Mouse (Mus musculus) G1E (cell line): ENCODE data around the gene Prune1. TPM values are rescaled to one million over a fixed set of nuclear protein-coding genes. Genes with fewer than 3 reads are reported as not detected.

Source experiments
- ATAC-seq: 2 replicates; pipeline ENCODE4 v1.8.0; 2016; ENCODE audit warnings: mild to moderate bottlenecking; ENCODE audit not compliant: insufficient number of reproducible peaks, poor library complexity, low FRiP score, severe bottlenecking; ENCODE audit errors: extremely low read depth
- DNase-seq: peaks from one replicate; pipeline ENCODE4 v3.0.0; 2012; ENCODE audit warnings: low spot score
- H3K27me3 ChIP-seq: 2 replicates; pipeline ENCODE4 v1.6.1; 2012; ENCODE audit warnings: mild to moderate bottlenecking, low read length, inconsistent platforms; ENCODE audit not compliant: insufficient read depth
- H3K36me3 ChIP-seq: replicated peaks from 2 replicates; pipeline ENCODE3; 2012; ENCODE audit warnings: mild to moderate bottlenecking, inconsistent platforms
- H3K4me1 ChIP-seq: 2 replicates; pipeline ENCODE4 v1.6.1; 2012; ENCODE audit warnings: low read depth, low read length, inconsistent platforms, mixed read lengths; ENCODE audit not compliant: insufficient read depth
- H3K4me3 ChIP-seq: 2 replicates; pipeline ENCODE4 v1.5.1; 2012; ENCODE audit warnings: low read depth, mild to moderate bottlenecking, inconsistent platforms, low read length, moderate library complexity, mixed read lengths
- H3K9me3 ChIP-seq: replicated peaks from 2 replicates; pipeline ENCODE4 v1.6.1; 2012; ENCODE audit warnings: inconsistent platforms
- CTCF ChIP-seq: IDR thresholded peaks from 2 replicates; pipeline ENCODE4 v1.5.1; 2012; ENCODE audit warnings: low read depth, low read length, inconsistent platforms, mixed read lengths
- GATA1 ChIP-seq: IDR thresholded peaks from 2 replicates; pipeline ENCODE4 v1.6.1; 2012; ENCODE audit warnings: borderline replicate concordance, low read length, inconsistent platforms, mixed read lengths
- GATA2 ChIP-seq: IDR thresholded peaks from 2 replicates; pipeline ENCODE4 v1.6.1; 2012; ENCODE audit warnings: low read depth, low read length, inconsistent platforms, borderline replicate concordance
- POLR2AphosphoS5 ChIP-seq: IDR thresholded peaks from 2 replicates; pipeline ENCODE4 v1.6.1; 2012; ENCODE audit warnings: low read depth, low read length, inconsistent platforms; ENCODE audit not compliant: insufficient replicate concordance
- TAL1 ChIP-seq: conservative IDR thresholded peaks from 2 replicates; pipeline ENCODE4 v1.6.1; 2012; ENCODE audit warnings: low read depth, low read length, inconsistent platforms, mixed read lengths
- polyA plus RNA-seq: library from polyadenylated mRNA; stranded (reverse); fragments of >175 nt; gene quantifications from 2 replicates; pipeline ENCODE4 v1.2.3, GENCODE M21; 2012
- total RNA-seq, 2 experiments: library from RNA; stranded (forward) in 1 of 2; stranded (reverse) in 1 of 2; fragments of 200-1000 nt in 1 of 2; fragments of >200 nt in 1 of 2; fragmentation: Nextera tagmentation in 1 of 2; gene quantifications; 2 replicates each; pipeline ENCODE4 v1.2.3; 2014 to 2017

Prune1 gene
- total and polyA plus RNA-seq, 3 experiments = 4.8 to 33.5 (median 15.1) TPM

DNA sequence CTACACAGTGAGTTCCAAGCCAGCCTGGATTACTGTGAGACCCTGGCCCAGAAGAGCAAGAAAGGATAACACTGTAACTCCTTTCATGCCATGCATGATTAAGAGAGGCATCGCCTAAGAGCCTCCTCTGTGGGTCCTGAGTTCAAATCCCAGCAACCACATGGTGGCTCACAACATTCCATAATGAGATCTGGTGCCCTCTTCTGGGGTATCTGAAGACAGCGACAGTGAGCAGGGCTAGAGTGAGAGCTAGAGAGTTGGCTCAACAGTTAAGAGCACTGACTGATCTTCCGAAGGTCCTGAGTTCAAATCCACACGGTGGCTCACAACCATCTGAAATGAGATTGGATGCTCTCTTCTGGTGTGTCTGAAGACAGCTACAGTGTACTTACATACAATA, 7.4 kb downstream of the Prune1 start:
- no peaks in the 10 kb centered on the region for H3K27me3 ChIP-seq
- no peak for ATAC-seq
- DNase-seq = no peak
- TF ChIP-seq POLR2AphosphoS5 (no peak), CTCF (no peak), TAL1 (no peak), GATA1 (no peak), GATA2 (no peak)
- no peak overlapping the region for H3K4me3 ChIP-seq
- peaks cover 64% of the 10 kb centered on the region for H3K36me3 ChIP-seq
- H3K9me3 ChIP-seq = no peaks in the 10 kb centered on the region
- peaks cover 45% of the 10 kb centered on the region for H3K4me1 ChIP-seq

DNA sequence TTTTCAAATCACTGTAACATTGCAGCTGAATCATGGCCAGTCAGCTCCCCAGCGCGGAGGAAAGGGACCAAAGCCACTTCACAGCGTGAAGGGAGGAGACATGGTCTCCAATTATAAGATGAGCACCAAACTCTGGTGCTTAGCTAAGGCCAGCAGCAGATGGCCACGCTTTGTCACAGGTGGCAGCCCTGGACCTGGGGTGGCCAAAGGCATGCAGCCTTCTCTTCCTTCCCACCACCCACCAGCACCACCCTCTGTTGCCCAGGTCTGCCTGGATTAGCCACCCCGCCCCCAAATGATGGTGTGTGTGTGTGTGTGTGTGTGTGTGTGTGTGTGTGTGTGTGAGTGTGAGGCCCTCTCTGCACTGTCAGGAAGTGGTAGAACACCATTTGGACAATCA, 8.4 kb downstream of the Prune1 start:
- Histone ChIP-seq H3K4me3 (no peak overlapping the region), H3K36me3 (peaks cover 70% of the 10 kb centered on the region), H3K4me1 (peaks cover 36% of the 10 kb centered on the region), H3K9me3 (no peaks in the 10 kb centered on the region), H3K27me3 (no peaks in the 10 kb centered on the region)
- no peak for TF ChIP-seq GATA2
- no peak for TF ChIP-seq GATA1
- no peak for TF ChIP-seq TAL1
- no peak for TF ChIP-seq POLR2AphosphoS5
- no peak for TF ChIP-seq CTCF
- no peak for ATAC-seq
- DNase-seq = no peak

DNA sequence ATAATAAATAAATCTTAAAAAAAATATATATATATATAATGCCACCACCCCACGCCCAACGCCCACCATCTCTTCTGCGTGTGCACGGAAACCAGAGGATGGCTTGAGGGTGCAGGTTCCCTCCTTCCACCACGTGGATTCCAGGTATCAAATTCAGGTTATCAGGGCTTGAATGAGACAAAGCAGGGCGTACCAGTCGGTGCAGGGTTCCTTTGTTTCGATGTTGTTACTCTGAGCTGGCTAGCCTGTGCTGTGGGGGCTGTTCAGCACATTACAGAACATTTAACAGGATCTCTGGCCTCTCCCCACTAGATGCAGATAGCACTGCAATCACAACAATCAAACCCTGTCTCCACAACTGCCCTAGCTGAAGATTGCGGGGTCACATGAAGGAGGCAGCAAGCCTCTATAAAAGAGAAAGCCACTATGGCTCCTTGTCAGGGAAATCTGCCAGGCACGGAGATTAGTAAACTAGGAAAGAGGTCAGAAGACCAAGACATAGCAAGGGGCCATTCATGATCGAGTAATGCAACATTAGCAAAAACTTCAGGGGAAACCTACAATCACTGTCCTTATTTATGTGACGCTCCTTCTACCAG, 11.0 kb downstream of the Prune1 start:
- H3K36me3 ChIP-seq = peaks cover 87% of the 10 kb centered on the region
- TF ChIP-seq TAL1 (no peak), GATA1 (no peak)
- peaks cover 15% of the 10 kb centered on the region for H3K4me1 ChIP-seq
- DNase-seq = no peak
- no peak overlapping the region for H3K4me3 ChIP-seq
- no peak for ATAC-seq
- H3K27me3 ChIP-seq = no peaks in the 10 kb centered on the region
- H3K9me3 ChIP-seq = peaks cover 5% of the 10 kb centered on the region

DNA sequence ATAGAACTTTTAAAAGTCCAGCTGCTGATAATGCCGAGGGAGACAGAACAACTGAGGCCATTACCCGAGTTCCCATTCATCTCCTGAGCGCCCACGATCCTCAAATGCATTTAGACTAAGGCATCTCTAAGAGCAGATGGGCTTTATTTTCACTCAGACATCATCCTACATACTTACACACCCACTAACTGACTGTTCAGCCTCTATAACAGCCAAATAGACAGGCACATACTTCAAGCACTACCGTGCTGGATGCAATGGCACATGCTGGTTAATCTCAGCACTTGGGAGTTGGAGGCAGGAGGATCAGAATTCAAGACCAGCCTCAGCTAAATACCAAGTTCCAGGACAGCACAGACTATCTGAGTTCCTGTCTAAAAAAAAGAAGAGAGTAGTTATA, 12.1 kb downstream of the Prune1 start:
- TF ChIP-seq GATA1 (no peak), GATA2 (no peak), CTCF (no peak), POLR2AphosphoS5 (no peak), TAL1 (no peak)
- no peak overlapping the region for H3K4me3 ChIP-seq
- H3K4me1 ChIP-seq = peaks cover 6% of the 10 kb centered on the region
- no peaks in the 10 kb centered on the region for H3K27me3 ChIP-seq
- H3K9me3 ChIP-seq = peaks cover 5% of the 10 kb centered on the region
- ATAC-seq (no peak), DNase-seq (no peak)
- peaks cover 82% of the 10 kb centered on the region for H3K36me3 ChIP-seq

DNA sequence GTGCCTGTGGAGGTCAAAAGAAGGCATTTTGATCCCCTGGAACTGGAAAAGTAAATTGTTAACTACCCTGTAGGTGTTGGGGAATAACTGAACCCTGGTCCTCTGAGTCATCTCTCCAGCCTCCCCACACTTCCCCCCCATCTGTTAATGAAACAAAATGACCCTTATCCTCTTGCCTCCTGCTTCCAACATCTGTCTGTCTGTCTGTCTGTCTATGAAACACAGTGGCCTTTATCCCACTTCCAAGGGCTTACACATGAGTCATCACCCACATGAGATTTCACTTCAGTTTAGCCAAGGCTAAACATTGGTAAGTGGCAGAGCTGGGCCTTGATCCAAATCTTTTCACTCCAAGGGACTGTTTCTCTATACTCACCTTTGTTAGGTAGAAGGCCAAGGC, 14.0 kb downstream of the Prune1 start:
- no peak overlapping the region for H3K4me3 ChIP-seq
- peaks cover 82% of the 10 kb centered on the region for H3K36me3 ChIP-seq
- no peak for DNase-seq
- peaks cover 3% of the 10 kb centered on the region; the same call in 1 of the 2 replicates for H3K4me1 ChIP-seq
- peaks cover 5% of the 10 kb centered on the region for H3K9me3 ChIP-seq
- ATAC-seq = no peak
- no peaks in the 10 kb centered on the region for H3K27me3 ChIP-seq
- TF ChIP-seq TAL1 = no peak
- TF ChIP-seq GATA2 = no peak
- no peak for TF ChIP-seq CTCF
- TF ChIP-seq GATA1 = no peak
- no peak for TF ChIP-seq POLR2AphosphoS5

DNA sequence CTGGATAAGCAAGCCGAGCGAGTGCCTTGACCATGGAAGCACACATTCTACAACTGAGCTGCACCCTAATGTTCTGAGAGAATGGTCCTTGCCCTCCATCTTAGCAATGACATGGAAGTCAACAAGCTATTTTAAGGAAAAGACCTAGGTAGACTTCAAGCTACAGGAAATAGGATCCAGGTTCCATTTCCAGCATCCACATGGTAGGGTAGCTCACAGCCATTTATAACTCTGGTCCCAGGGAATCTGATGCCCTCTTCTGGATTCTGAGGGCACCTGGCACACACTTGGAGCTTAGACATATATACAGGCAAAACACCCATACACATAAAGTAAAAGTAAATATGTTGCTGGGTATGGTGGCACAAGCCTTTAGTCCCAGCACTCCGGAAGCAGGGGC, 15.8 kb downstream of the Prune1 start:
- H3K36me3 ChIP-seq = peaks cover 85% of the 10 kb centered on the region

DNA sequence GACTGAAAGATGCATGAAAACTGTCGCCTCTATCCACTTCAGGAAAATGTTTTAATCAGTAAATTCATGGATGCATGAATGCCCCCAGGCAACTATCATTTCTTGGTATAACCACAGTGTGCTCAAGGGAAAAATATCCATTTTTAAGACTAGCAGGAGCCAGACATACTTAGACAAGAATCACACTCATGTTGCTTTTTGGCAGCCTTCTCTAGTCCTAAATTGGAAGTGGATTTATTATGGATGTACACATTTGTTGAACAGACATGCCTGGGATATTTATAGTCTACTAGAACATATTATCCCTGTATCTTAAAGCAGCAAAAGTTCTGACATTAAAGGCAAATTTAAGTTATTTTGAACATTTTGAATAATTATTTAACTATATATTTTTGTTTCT, 17.2 kb downstream of the Prune1 start:
- H3K36me3 ChIP-seq = peaks cover 84% of the 10 kb centered on the region
- H3K9me3 ChIP-seq = peaks cover 5% of the 10 kb centered on the region
- no peak overlapping the region for H3K4me3 ChIP-seq
- DNase-seq (no peak), ATAC-seq (no peak)
- no peaks in the 10 kb centered on the region for H3K27me3 ChIP-seq
- TF ChIP-seq GATA1 (no peak), TAL1 (no peak), CTCF (no peak)
- peaks cover 3% of the 10 kb centered on the region; the same call in 1 of the 2 replicates for H3K4me1 ChIP-seq

More for the DNA sequence above, 15.8 kb downstream of the Prune1 start:
- ATAC-seq = no peak
- no peak overlapping the region for H3K4me3 ChIP-seq
- TF ChIP-seq GATA1 (no peak), GATA2 (no peak), CTCF (no peak), POLR2AphosphoS5 (no peak)
- H3K4me1 ChIP-seq = peaks cover 3% of the 10 kb centered on the region; the same call in 1 of the 2 replicates
- no peak for DNase-seq
- H3K9me3 ChIP-seq = peaks cover 5% of the 10 kb centered on the region
- H3K27me3 ChIP-seq = no peaks in the 10 kb centered on the region
